Mouse (Mus musculus): Measurements from ENCODE around the gene Scap. TPM values are rescaled to one million over a fixed set of nuclear protein-coding genes. Genes with fewer than 3 reads are reported as not detected.
"Not testable (repeated sequence)": the region's sequence is repeated elsewhere in the genome, so short reads cannot be mapped to it uniquely, and the experiment has no call there.

The Scap gene
- total and polyA plus RNA-seq, 2 experiments from 2014 or later, result 50.9 to 162 TPM

- no peak overlapping the region for H3K9ac ChIP-seq (replicated peaks; ENCODE audit: low read length)
- H3K27ac ChIP-seq, result no peak overlapping the region
- H3K36me3 ChIP-seq (ENCODE audit: insufficient read depth, low read length), result peaks cover 1% of the 10 kb centered on the region
- 84% methylated on average over 5 of the region's 5 CpGs for WGBS
- no peaks in the 10 kb centered on the region for H3K27me3 ChIP-seq (ENCODE audit: insufficient read depth, low read length)
- ATAC-seq (no peak), DNase-seq (ENCODE audit: low spot score) (no peak)
- H3K4me3 ChIP-seq (ENCODE audit: low read length), result no peak overlapping the region
- no peaks in the 10 kb centered on the region for H3K9me3 ChIP-seq (ENCODE audit: low read length)
- 0 out of 2 replicates have a peak, but pooled peaks cover under 1% of the 10 kb centered on the region for H3K4me1 ChIP-seq (ENCODE audit: insufficient read depth, low read length)
- TF ChIP-seq CTCF (IDR thresholded peaks at IDR 0.05; ENCODE audit: low read depth), result no peak
- no peak overlapping the region for H3K4me2 ChIP-seq (ENCODE audit: low read depth, low read length)
Measured at GRCm38 (mm10) chr9:110400650-110401049, 67.6 kb downstream of the Scap start.

GRCm38 (mm10) chr9:110402731-110403130 is 69.6 kb downstream of the Scap start:
- H3K36me3 ChIP-seq (ENCODE audit: insufficient read depth, low read length), result no peaks in the 10 kb centered on the region; the same call in 1 of the 2 replicates
- H3K4me3 ChIP-seq (ENCODE audit: low read length), result no peak overlapping the region
- TF ChIP-seq CTCF (IDR thresholded peaks at IDR 0.05; ENCODE audit: low read depth), result no peak
- no peak for ATAC-seq
- no peaks in the 10 kb centered on the region for H3K9me3 ChIP-seq (ENCODE audit: low read length)
- no peak overlapping the region for H3K27ac ChIP-seq
- no peak for DNase-seq (ENCODE audit: low spot score)
- H3K9ac ChIP-seq (replicated peaks; ENCODE audit: low read length), result no peak overlapping the region
- H3K4me2 ChIP-seq (ENCODE audit: low read depth, low read length), result no peak overlapping the region
- 98% methylated on average over 2 of the region's 2 CpGs for WGBS
- H3K4me1 ChIP-seq (ENCODE audit: insufficient read depth, low read length), result 0 out of 2 replicates have a peak, but pooled peaks cover 9% of the 10 kb centered on the region
- H3K27me3 ChIP-seq (ENCODE audit: insufficient read depth, low read length), result no peaks in the 10 kb centered on the region

GRCm38 (mm10) chr9:110403240-110403639 is 70.2 kb downstream of the Scap start:
- not testable (repeated sequence) for H3K27me3 ChIP-seq (ENCODE audit: insufficient read depth, low read length); H3K4me1 ChIP-seq (ENCODE audit: insufficient read depth, low read length); H3K4me3 ChIP-seq (ENCODE audit: low read length); H3K9me3 ChIP-seq (ENCODE audit: low read length); H3K36me3 ChIP-seq (ENCODE audit: insufficient read depth, low read length); ATAC-seq; DNase-seq (ENCODE audit: low spot score); H3K9ac ChIP-seq (replicated peaks; ENCODE audit: low read length); H3K27ac ChIP-seq; H3K4me2 ChIP-seq (ENCODE audit: low read depth, low read length)
- 90% methylated on average over 4 of the region's 4 CpGs for WGBS

- DNase-seq (ENCODE audit: low spot score) (peak; percentile 22), ATAC-seq (peak; percentile 74)
- Histone ChIP-seq H3K9ac (replicated peaks; ENCODE audit: low read length) (peak overlapping the region; percentile 84), H3K27me3 (ENCODE audit: insufficient read depth, low read length) (no peaks in the 10 kb centered on the region), H3K27ac (peak overlapping the region; percentile 90), H3K9me3 (ENCODE audit: low read length) (no peaks in the 10 kb centered on the region), H3K4me1 (ENCODE audit: insufficient read depth, low read length) (0 out of 2 replicates have a peak, but pooled peaks cover 13% of the 10 kb centered on the region), H3K36me3 (ENCODE audit: insufficient read depth, low read length) (no peaks in the 10 kb centered on the region; the same call in 1 of the 2 replicates), H3K4me3 (ENCODE audit: low read length) (peak overlapping the region; percentile 71), H3K4me2 (ENCODE audit: low read depth, low read length) (peak overlapping the region; percentile 84)
- WGBS, result 1% methylated on average over 41 of the region's 41 CpGs
- TF ChIP-seq CTCF (IDR thresholded peaks at IDR 0.05; ENCODE audit: low read depth), result no peak
Measured at GRCm38 (mm10) chr9:110407311-110408098, 74.4 kb downstream of the Scap start.

GRCm38 (mm10) chr9:110408099-110408773 is 75.1 kb downstream of the Scap start, which contains the start of gene Ptpn23:
Gene Ptpn23, minus strand, starts transcription at chr9:110408213.
- Histone ChIP-seq H3K4me2 (ENCODE audit: low read depth, low read length) (peak within 1 kb of the TSS; percentile 84), H3K27ac (peak within 1 kb of the TSS; percentile 90), H3K4me1 (ENCODE audit: insufficient read depth, low read length) (0 out of 2 replicates have a peak, but pooled peaks cover 13% of the 10 kb centered on the region), H3K27me3 (ENCODE audit: insufficient read depth, low read length) (no peaks in the 10 kb centered on the region), H3K9me3 (ENCODE audit: low read length) (no peaks in the 10 kb centered on the region), H3K36me3 (ENCODE audit: insufficient read depth, low read length) (no peaks in the 10 kb centered on the region; the same call in 1 of the 2 replicates), H3K4me3 (ENCODE audit: low read length) (peak within 1 kb of the TSS; percentile 71), H3K9ac (replicated peaks; ENCODE audit: low read length) (peak within 1 kb of the TSS; percentile 84)
- 1% methylated on average over 39 of the region's 39 CpGs for WGBS
- DNase-seq (ENCODE audit: low spot score), result peak; percentile 99
- ATAC-seq, result peak; percentile 96
- TF ChIP-seq CTCF (IDR thresholded peaks at IDR 0.05; ENCODE audit: low read depth), result no peak

- Histone ChIP-seq H3K9ac (replicated peaks; ENCODE audit: low read length) (no peak overlapping the region), H3K27me3 (ENCODE audit: insufficient read depth, low read length) (no peaks in the 10 kb centered on the region), H3K4me1 (ENCODE audit: insufficient read depth, low read length) (0 out of 2 replicates have a peak, but pooled peaks cover 8% of the 10 kb centered on the region), H3K27ac (no peak overlapping the region), H3K9me3 (ENCODE audit: low read length) (no peaks in the 10 kb centered on the region), H3K36me3 (ENCODE audit: insufficient read depth, low read length) (no peaks in the 10 kb centered on the region), H3K4me3 (ENCODE audit: low read length) (no peak overlapping the region), H3K4me2 (ENCODE audit: low read depth, low read length) (no peak overlapping the region)
- peak; percentile 84 for DNase-seq (ENCODE audit: low spot score)
- 46% methylated on average over 6 of the region's 6 CpGs for WGBS
- peak; percentile 84 for TF ChIP-seq CTCF (IDR thresholded peaks at IDR 0.05; ENCODE audit: low read depth)
- no peak for ATAC-seq
Measured at GRCm38 (mm10) chr9:110410908-110411887, 78.1 kb downstream of the Scap start.
